Mouse (Mus musculus) CH12F3 (cell line): ENCODE results near the gene Dtd1.

ENCODE experiments used
- in situ Hi-C: fragments of 300-500 bp; cut with MboI; formaldehyde crosslinking; loops from 2 replicates; pipeline ENCODE4 v1.14.3; 2020; ENCODE audit warnings: low sequenced_read_pairs

Gene Dtd1

DNA sequence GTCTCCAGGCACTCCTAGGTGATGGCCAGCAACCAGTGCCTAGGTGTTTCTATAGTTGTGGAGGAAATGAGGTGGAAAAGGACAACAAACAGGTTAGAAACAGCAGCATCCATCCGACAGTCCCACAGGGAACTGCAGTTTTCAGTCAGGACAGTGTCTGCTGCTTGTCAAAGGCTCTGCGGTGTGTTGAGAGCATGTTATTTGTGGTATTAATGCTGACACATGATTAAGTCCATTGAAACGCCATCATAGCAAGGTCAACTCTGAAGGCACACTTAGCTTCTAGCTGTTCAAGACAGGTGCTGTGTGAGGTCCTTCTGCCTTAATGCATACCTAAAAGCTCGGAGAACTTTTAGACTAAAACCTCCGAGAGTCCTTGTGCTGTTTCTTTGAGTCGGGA lies 161.0 kb downstream of the Dtd1 start:
- in situ Hi-C loops = no loop called here

DNA sequence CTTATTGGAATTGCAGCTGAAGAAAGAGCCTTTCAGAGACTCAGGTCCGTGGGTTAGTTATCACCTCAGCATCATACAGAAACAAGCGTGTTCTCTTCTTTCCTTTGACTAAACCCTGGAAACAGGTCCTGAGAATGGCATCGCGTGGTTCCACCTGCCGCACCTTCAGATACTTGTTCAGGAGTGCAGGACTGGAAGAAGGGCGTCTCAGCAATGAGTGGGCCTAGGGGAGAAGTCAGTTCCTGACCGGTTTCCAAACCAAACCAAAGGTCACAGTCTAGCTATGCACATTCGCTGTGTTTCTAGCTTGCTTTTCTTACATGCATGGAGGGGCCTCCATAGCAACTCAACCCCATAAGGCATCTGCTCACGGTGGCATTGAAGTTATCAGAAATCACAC lies 164.0 kb downstream of the Dtd1 start:
- in situ Hi-C loops = no loop called here

- in situ Hi-C loops = no loop called here
These were observed 164.6 kb downstream of the Dtd1 start for GRCm38 (mm10) chr2:144764116-144764788.

- in situ Hi-C loops = no loop called here
These were observed 165.5 kb downstream of the Dtd1 start for GRCm38 (mm10) chr2:144765219-144765618.

DNA sequence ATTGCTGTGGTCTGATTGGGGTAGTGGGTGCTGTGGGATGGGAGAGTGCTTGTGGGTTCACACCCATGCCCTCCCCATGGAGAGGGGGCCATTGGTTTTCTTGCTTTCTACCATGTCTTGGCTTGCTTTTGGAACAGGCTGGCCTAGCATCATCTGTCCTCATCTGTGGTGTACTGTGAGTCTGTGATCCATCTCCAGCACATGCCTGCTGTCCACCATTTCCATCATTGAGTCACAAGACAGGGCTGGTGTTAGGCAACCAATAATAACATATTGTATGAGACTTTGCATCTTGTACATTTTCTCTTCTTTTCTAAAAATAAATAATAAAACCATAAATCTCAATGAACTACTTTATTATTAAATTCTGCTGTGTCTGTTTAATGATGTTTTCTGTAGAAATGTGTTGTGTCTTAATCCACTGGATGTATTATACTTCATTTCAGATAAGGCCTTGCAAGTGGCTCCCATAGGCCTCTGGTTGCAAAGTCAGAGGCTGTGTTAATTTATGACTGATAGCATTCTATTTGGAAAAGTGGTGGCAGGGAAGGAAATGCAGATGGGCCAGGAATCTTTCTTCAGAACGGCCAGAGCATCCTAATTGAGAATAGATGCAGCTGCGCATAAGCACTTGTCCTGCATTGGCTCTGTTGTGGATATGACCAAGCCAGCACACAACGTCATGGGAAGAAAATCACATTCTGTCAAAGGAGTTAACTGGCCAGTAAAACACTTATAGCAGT lies 168.8 kb downstream of the Dtd1 start:
- in situ Hi-C loops = no loop called here

DNA sequence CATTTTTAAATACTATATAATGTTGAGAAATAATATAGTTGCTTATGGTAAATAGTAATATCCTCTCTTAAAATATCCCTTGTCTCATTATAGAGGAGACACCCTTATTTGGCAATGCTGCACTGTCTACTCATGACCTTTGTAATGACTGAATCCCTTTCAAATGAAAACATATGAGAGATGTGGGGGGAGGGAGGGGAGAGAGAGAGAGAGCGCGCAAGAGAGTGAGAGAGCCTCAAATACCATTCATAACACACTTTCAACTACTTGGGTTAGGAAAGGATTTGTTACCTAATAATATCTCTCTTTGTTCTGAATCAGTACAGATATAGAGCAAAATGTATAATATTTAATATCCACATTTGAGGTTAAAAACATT lies 169.4 kb downstream of the Dtd1 start:
- in situ Hi-C loops = no loop called here

DNA sequence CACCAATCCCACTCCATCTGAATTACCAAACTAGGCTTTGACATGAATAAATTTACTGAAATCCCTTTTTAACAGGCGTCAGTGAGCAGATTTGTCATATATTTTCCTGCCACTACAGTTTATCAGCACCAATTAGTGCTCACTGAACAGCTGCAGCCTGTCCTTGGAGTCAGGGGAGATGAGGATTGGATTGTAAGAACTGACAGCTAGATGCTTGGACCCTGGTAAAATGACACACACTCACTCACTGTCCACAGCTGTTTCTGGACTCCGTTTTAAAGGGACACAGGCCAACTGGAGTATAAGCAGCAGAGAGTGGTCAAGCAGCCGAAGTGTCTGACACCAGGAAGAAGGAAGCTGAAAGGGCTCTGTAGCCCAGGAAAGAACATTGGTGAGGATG lies 169.9 kb downstream of the Dtd1 start:
- in situ Hi-C loops = no loop called here

GRCm38 (mm10) chr2:144770452-144770941 lies 170.8 kb downstream of the Dtd1 start:
- in situ Hi-C loops = no loop called here

DNA sequence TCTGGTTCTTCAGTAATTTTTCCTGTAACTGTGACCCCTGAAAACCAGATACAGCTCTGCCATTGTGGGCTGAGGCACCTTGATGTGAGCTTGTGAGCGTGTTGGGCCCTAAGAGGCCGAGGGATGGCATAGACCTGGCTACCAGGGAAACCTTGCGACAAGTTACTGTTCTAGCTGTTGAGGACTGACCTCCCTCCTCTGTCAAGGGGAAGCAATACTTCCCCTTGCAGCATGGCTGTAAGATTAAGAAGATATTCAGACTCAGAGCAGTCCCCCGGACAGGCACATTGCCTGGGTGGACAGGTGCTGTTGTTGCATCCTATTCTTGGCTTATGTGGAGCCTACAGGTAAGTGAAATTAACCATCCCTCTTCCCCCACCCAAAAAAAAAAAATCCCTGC lies 172.1 kb downstream of the Dtd1 start:
- in situ Hi-C loops = no loop called here

DNA sequence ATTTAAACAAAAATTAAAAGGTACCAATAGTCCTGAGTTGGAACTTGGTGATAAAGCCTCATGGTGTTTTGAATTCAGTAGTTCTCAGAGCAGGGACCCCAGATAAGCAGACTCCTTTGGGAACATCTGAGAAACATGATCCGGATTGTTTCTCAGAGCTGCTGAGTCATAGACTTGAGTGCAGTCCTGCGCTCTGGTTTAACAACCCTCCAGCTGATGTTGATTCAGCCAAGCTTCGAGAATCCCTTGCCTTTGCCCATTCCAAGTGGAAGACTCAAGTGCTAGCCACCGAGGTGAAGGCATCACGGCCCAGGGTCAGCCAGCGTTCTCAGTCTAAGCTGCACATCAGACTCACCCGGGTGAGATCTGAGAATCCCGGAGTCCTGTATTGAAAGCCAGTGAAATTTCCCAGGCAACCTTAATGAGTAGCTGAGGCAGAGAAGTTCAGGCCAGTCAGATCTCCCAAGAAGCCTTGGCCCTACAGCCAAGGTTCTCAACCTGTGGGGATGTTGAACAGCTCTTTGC lies 175.0 kb downstream of the Dtd1 start:
- in situ Hi-C loops = no loop called here

- in situ Hi-C loops = no loop called here
These were observed 175.9 kb downstream of the Dtd1 start for GRCm38 (mm10) chr2:144775626-144776025.

DNA sequence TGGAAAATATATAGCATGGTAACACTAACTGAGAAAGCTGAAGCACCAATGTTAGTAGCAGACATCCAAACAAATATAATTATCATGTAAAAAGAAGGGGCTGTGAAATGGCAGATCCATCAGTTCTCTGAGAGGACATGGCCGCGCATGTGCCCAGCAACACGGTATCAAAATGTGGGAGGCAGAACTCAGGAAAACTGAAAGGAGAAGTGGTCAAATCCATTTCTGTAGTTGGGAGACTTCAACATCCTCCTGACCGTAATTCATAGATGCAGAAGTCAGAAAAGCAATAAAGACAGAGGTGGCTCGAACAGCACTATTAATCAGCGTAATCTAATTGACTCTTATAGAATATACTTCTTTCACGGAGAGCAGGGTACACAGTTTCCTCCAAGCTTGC lies 179.6 kb downstream of the Dtd1 start:
- in situ Hi-C loops = no loop called here

GRCm38 (mm10) chr2:144780731-144781130 lies 181.0 kb downstream of the Dtd1 start:
- in situ Hi-C loops = no loop called here

- in situ Hi-C loops = no loop called here
These were observed 182.2 kb downstream of the Dtd1 start for GRCm38 (mm10) chr2:144781871-144782270.

DNA sequence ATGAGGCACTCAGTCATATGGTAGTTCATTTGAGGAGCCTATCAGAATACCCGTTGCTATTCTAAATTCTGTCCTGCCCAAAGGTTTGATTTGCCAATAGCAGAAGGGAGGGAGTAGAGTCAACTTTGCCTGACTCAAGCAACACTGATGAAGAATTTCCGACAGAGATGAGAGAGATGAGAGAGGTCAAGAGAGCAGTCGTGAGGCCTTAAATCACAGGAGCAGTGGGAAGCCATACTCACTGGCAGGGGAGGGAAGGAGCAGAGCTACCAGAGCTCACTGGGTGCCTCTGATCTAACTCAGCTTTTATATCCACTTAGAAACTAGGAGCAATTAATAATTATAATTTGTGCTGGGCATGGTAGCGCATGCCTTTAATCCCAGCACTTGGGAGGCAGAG lies 182.8 kb downstream of the Dtd1 start:
- in situ Hi-C loops = no loop called here

GRCm38 (mm10) chr2:144783190-144783589 lies 183.5 kb downstream of the Dtd1 start:
- in situ Hi-C loops = no loop called here

DNA sequence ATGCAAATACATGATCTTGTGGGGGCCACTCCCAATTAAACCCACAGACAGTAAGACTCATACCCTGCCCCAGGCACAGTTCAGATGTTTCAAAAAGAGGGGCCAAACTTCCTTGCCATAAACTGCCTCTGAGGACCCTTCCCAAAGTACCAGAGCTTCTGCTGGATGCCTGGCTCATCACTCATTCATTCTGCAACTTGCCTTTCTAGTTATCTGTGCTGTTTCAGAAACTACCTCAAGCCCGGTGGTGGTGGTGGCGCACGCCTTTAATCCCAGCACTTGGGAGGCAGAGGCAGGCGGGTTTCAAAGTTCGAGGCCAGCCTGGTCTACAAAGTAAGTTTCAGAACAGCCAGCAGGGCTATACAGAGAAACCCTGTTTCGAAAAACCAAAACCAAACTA lies 184.1 kb downstream of the Dtd1 start:
- in situ Hi-C loops = no loop called here

DNA sequence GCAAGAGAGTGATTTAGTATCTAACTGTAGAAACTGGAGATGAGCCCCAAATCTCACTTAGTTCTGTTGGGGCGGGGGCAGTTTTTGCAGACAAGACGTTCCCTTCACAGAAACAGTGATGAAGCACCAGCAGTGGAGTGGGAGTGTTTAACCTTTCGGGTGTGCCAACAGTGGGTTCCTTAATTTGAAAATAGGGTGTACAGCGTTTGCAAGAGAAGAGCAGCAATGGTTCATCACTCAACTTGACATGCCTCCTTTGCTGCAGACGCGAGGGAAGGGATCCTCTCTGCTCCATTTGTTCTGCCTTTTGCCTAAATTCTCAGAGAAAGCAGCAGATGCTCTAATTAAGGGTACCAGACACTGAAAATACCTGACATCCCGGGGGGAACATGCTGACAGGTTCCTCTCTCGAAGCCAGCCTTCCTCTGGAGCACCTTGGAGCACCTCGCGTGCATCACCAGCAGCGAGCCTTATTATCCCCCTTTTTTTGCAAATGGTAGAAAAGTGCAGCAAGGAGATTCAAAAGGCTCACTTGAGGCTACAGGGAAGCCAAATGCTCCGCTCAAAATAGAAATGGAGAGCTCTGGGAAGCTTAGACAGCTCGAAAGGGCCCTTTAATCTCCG lies 192.1 kb downstream of the Dtd1 start:
- in situ Hi-C loops = no loop called here

GRCm38 (mm10) chr2:144797515-144797914 lies 197.8 kb downstream of the Dtd1 start:
- in situ Hi-C loops = no loop called here

GRCm38 (mm10) chr2:144807766-144808754 lies 208.4 kb downstream of the Dtd1 start:
- in situ Hi-C loops = no loop called here
